Mouse (Mus musculus) forebrain, embryonic 14.5 days (tissue): ENCODE results near the gene Tlr13. TPM values are rescaled to one million over a fixed set of nuclear protein-coding genes. Genes with fewer than 3 reads are reported as not detected.
"Not testable (repeated sequence)": the region's sequence is repeated elsewhere in the genome, so short reads cannot be mapped to it uniquely, and the experiment has no call there.

Experiments
- ATAC-seq: fragments of 200-750 bp; cut with Nextera tagmentation; 2 replicates; pipeline ENCODE4 v1.8.0; 2017; ENCODE audit warnings: mild to moderate bottlenecking, moderate library complexity
- DNase-seq: peaks from one replicate; pipeline ENCODE4 v3.0.0-alpha.2; 2015; ENCODE audit warnings: low spot score
- H3K27ac ChIP-seq: fragments of 300-500 bp; sonication (generic); 2 replicates; pipeline ENCODE4 v1.5.1; 2014; ENCODE audit warnings: low read depth, mild to moderate bottlenecking, control low read depth, low read length, moderate library complexity
- H3K27me3 ChIP-seq: fragments of 300-500 bp; sonication (generic); replicated peaks from 2 replicates; pipeline ENCODE4 v1.6.1; 2014; ENCODE audit warnings: low read length, control low read depth, mixed read lengths; ENCODE audit not compliant: control insufficient read depth, insufficient read depth
- H3K36me3 ChIP-seq: fragments of 300-500 bp; sonication (generic); 2 replicates; pipeline ENCODE4 v1.6.1; 2014; ENCODE audit warnings: low read length, control low read depth; ENCODE audit not compliant: control insufficient read depth, insufficient read depth
- H3K4me1 ChIP-seq: fragments of 300-500 bp; sonication (generic); 2 replicates; pipeline ENCODE4 v1.6.1; 2014; ENCODE audit warnings: antibody characterized with exemption, low read length, control low read depth; ENCODE audit not compliant: control insufficient read depth, insufficient read depth
- H3K4me2 ChIP-seq: fragments of 300-500 bp; sonication (generic); 2 replicates; pipeline ENCODE4 v1.6.1; 2014; ENCODE audit warnings: mild to moderate bottlenecking, control low read depth, low read length
- H3K4me3 ChIP-seq: fragments of 300-500 bp; sonication (generic); 2 replicates; pipeline ENCODE4 v1.5.1; 2014; ENCODE audit warnings: low read depth, low read length, control low read depth
- H3K9ac ChIP-seq: fragments of 300-500 bp; sonication (generic); 2 replicates; pipeline ENCODE4 v1.6.1; 2014; ENCODE audit warnings: mild to moderate bottlenecking, low read length, control low read depth, moderate library complexity
- H3K9me3 ChIP-seq: fragments of 300-500 bp; sonication (generic); replicated peaks from 2 replicates; pipeline ENCODE4 v1.6.1; 2016; ENCODE audit warnings: low read length, control low read depth, mixed read lengths; ENCODE audit not compliant: control insufficient read depth
- WGBS: fragments of 180-500 bp; shearing (Covaris S2); extraction: QIAGEN DNeasy Blood & Tissue Kit; methylation state at CpG from one replicate; pipeline ENCODE4 v1.1.7; 2014; 5-methylcytosine and 5-hydroxymethylcytosine counted together
- polyA plus RNA-seq: library from polyadenylated mRNA; unstranded; fragments of >200 nt; fragmentation: Nextera tagmentation; extraction: Ambion mirVana; gene quantifications from 2 replicates; pipeline ENCODE4 v1.2.1, GENCODE M21; 2014

The Tlr13 gene
- polyA plus RNA-seq, 1 experiment from 2014 or later: 0.23 TPM

DNA sequence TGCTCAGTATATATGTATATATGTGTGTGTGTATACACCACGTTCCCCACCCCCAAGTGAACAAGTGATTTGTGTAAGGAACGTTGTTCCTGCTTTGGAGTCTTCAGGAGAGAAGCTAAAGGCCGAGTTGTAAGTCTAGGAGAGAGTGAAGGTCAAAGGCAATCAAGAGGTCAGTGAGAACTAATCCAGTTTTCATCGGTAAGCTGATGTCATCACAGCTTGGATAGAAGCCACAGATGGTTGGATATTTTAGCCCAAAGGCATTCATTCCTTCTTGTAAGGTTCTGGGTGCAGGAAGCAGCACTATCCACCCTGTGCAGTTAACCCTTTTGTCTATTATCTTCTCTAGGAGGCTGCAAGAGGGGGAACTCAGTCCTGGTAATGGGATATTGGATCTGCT is 47.1 kb downstream of the Tlr13 start:
- no peak for ATAC-seq
- 61% methylated on average over 4 of the region's 4 CpGs for WGBS

GRCm38 (mm10) chrX:106194361-106194760 is 51.4 kb downstream of the Tlr13 start:
- H3K27me3 ChIP-seq, ATAC-seq: not testable (repeated sequence)
- 78% methylated on average over 6 of the region's 6 CpGs for WGBS

More for the DNA sequence above, 47.1 kb downstream of the Tlr13 start:
- H3K4me3 ChIP-seq: no peak overlapping the region
- peaks cover 9% of the 10 kb centered on the region; the same call in 1 of the 2 replicates for H3K4me1 ChIP-seq
- no peaks in the 10 kb centered on the region for H3K27me3 ChIP-seq
- H3K27ac ChIP-seq: no peak overlapping the region
- no peaks in the 10 kb centered on the region for H3K9me3 ChIP-seq
- H3K9ac ChIP-seq: no peak overlapping the region
- H3K4me2 ChIP-seq: peak overlapping the region; percentile 63; the same call in 1 of the 2 replicates
- DNase-seq: no peak
- peaks cover 14% of the 10 kb centered on the region for H3K36me3 ChIP-seq

GRCm38 (mm10) chrX:106197308-106197707 is 54.3 kb downstream of the Tlr13 start:
- Histone ChIP-seq H3K36me3 (peaks cover 53% of the 10 kb centered on the region), H3K27me3 (no peaks in the 10 kb centered on the region), H3K9ac (no peak overlapping the region), H3K27ac (no peak overlapping the region), H3K4me1 (no peaks in the 10 kb centered on the region), H3K4me3 (no peak overlapping the region), H3K4me2 (no peak overlapping the region), H3K9me3 (no peaks in the 10 kb centered on the region)
- WGBS: 65% methylated on average over 5 of the region's 5 CpGs
- DNase-seq (no peak), ATAC-seq (no peak)

More at GRCm38 (mm10) chrX:106194361-106194760, 51.4 kb downstream of the Tlr13 start:
- not testable (repeated sequence) for H3K4me1 ChIP-seq, H3K4me2 ChIP-seq, H3K27ac ChIP-seq, H3K4me3 ChIP-seq, H3K9me3 ChIP-seq, H3K9ac ChIP-seq, DNase-seq
- H3K36me3 ChIP-seq: peaks cover 33% of the 10 kb centered on the region

DNA sequence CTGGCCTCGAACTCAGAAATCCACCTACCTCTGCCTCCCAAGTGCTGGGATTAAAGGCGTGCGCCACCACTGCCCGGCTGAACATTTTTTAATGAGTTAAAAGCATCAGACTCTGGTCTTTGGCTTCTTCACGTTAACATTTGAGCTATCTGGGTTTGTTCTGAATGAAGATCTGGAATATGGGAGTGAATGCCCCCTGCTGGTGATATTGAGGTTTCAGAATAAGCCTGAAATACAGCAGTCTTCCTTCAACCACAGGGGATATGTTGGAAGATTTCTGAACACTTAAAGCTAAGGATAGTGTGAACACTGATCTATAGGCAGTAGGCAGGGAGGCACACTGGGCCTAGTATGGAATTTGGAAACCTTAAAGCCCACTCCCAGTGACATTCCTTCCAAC is 55.9 kb downstream of the Tlr13 start:
- no peak for DNase-seq
- H3K4me1 ChIP-seq: no peaks in the 10 kb centered on the region
- 78% methylated on average over 5 of the region's 5 CpGs for WGBS
- no peak overlapping the region for H3K4me3 ChIP-seq
- no peaks in the 10 kb centered on the region for H3K27me3 ChIP-seq
- H3K4me2 ChIP-seq: no peak overlapping the region
- no peaks in the 10 kb centered on the region for H3K9me3 ChIP-seq
- no peak for ATAC-seq
- H3K27ac ChIP-seq: no peak overlapping the region
- peaks cover 53% of the 10 kb centered on the region for H3K36me3 ChIP-seq
- no peak overlapping the region for H3K9ac ChIP-seq

DNA sequence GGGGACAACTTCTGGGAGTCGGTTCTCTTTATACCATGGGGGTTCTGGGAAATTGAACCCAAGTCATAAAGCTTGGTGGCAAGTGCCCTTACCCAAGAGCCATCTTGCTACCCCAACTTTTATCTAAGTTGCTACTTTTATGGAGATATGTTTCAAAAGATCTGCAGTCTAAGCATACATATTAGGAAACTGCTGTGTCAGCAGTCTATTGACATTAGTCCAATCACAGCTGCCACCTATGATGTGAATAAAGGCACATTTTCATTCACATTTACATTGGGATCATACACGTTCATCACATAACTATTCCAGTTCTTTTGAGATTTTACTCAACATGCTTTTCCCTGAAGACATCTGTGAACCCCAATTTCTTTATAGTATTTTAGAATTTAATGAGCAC is 66.1 kb downstream of the Tlr13 start:
- Histone ChIP-seq H3K4me2 (no peak overlapping the region), H3K27me3 (no peaks in the 10 kb centered on the region), H3K27ac (no peak overlapping the region), H3K4me1 (no peaks in the 10 kb centered on the region), H3K9me3 (no peaks in the 10 kb centered on the region), H3K9ac (no peak overlapping the region), H3K4me3 (no peak overlapping the region), H3K36me3 (0 out of 2 replicates have a peak, but pooled peaks cover 3% of the 10 kb centered on the region)
- DNase-seq (no peak), ATAC-seq (no peak)
- 84% methylated on average over 2 of the region's 2 CpGs for WGBS

Other genes with a start within 250 kb of the Tlr13 start
- 154 and 228 TPM in 2 replicates for gene Atrx, start 213.8 kb upstream of the Tlr13 start, polyA plus RNA-seq
- 19.9 and 23.8 TPM in 2 replicates for gene Magt1, start 131.3 kb upstream of the Tlr13 start, polyA plus RNA-seq
- 377 and 391 TPM in 2 replicates for gene Cox7b, start 127.5 kb upstream of the Tlr13 start, polyA plus RNA-seq
- 15.8 and 18.1 TPM in 2 replicates for gene Atp7a, start 115.9 kb upstream of the Tlr13 start, polyA plus RNA-seq
- 281 and 325 TPM in 2 replicates for gene Pgk1, start 43.9 kb downstream of the Tlr13 start, polyA plus RNA-seq
- gene Taf9b, start 78.0 kb downstream of the Tlr13 start, polyA plus RNA-seq: 19.1 and 19.7 TPM in 2 replicates
- not detected in 2 replicates for gene Fnd3c2, start 112.2 kb downstream of the Tlr13 start, polyA plus RNA-seq